Mouse (Mus musculus): ENCODE results near the gene Clns1a.

DNA sequence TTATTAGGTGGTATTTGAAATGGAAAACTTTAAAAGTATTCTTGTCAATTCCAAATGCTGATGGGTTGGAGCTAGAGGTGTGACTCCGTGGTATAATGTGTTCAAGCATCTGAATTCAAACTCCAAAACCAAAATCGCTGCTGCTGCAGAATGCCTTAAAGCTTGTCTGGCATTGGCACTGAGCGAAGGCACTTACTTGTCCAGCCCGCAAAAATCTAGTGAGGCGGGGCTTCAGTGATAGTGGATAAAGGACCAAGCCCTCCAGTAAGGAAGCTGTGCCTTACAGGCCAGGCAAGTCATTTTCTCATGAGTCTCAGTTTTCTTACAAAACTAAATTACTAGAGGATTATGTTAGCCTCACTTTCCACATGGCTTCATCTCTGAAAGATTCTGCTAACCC, 11.4 kb downstream of the Clns1a start:
- no peak for TF ChIP-seq TAL1 (IDR thresholded peaks at IDR 0.05; ENCODE audit: low read length)
- no peak for TF ChIP-seq GATA1 (IDR thresholded peaks at IDR 0.05; ENCODE audit: low read length)

Data from erythroblast, embryonic 14.5 days (primary cell).